In genomic region chr8:84779519-84780224, GRCm38 (mm10) we compare ENCODE assay signal across 12 mouse cellular contexts. TPM values are rescaled to one million over a fixed set of nuclear protein-coding genes. Genes with fewer than 3 reads are reported as not detected.
DNase-seq lines count a peak whose midpoint lies in the region; ATAC-seq and TF ChIP-seq lines count a peak whose summit lies in the region.
"Had no signal": no experiment of that assay in that cellular context is flagged by ENCODE, and none has a peak within 500 bp of the region (broad histone marks: within the 10 kb centered on the region; RNA-seq: fewer than 3 reads in every experiment).

No protein-coding gene starts in this region.

- peak overlapping the region; percentile 37 for H3K4me2 ChIP-seq in embryonic facial prominence, embryonic 13.5 days
- no peak overlapping the region for H3K4me2 ChIP-seq in hindbrain, embryonic 11.5 days (replicated peaks; ENCODE audit: low read depth, low read length)
- no peak overlapping the region for H3K4me2 ChIP-seq in neural tube, embryonic 11.5 days (ENCODE audit: low read depth)
- H3K4me2 ChIP-seq in kidney, embryonic 14.5 days (replicated peaks; ENCODE audit: low read depth, low read length): no peak overlapping the region
- H3K4me2 ChIP-seq: intestine, embryonic 15.5 days; midbrain, embryonic 12.5 days had no signal

- peaks cover 97% of the 10 kb centered on the region for H3K27me3 ChIP-seq in embryonic facial prominence, embryonic 13.5 days
- H3K27me3 ChIP-seq in hindbrain, embryonic 11.5 days (ENCODE audit: control insufficient read depth, insufficient read depth, low read length): peaks cover 99% of the 10 kb centered on the region
- peaks cover 100% of the 10 kb centered on the region for H3K27me3 ChIP-seq in neural tube, embryonic 11.5 days (ENCODE audit: control insufficient read depth, insufficient read depth, low read length)
- H3K27me3 ChIP-seq in kidney, embryonic 14.5 days (ENCODE audit: control insufficient read depth, insufficient read depth, low read length): peaks cover 98% of the 10 kb centered on the region

- no peaks in the 10 kb centered on the region for H3K9me3 ChIP-seq in embryonic facial prominence, embryonic 13.5 days
- H3K9me3 ChIP-seq in hindbrain, embryonic 11.5 days (ENCODE audit: control insufficient read depth, low read length): no peaks in the 10 kb centered on the region
- H3K9me3 ChIP-seq in neural tube, embryonic 11.5 days (ENCODE audit: control insufficient read depth, low read length): no peaks in the 10 kb centered on the region
- no peaks in the 10 kb centered on the region for H3K9me3 ChIP-seq in kidney, embryonic 14.5 days (ENCODE audit: control insufficient read depth, low read length)
- H3K9me3 ChIP-seq: intestine, embryonic 15.5 days; midbrain, embryonic 12.5 days had no signal

- H3K9ac ChIP-seq in embryonic facial prominence, embryonic 13.5 days: peak overlapping the region; percentile 52; the same call in 1 of the 2 replicates
- no peak overlapping the region for H3K9ac ChIP-seq in hindbrain, embryonic 11.5 days (ENCODE audit: low read depth, low read length)
- H3K9ac ChIP-seq in neural tube, embryonic 11.5 days (ENCODE audit: low read length): no peak overlapping the region
- H3K9ac ChIP-seq in kidney, embryonic 14.5 days (ENCODE audit: low read depth, low read length): no peak overlapping the region
- H3K9ac ChIP-seq: intestine, embryonic 15.5 days; midbrain, embryonic 12.5 days had no signal

- H3K4me3 ChIP-seq in layer of hippocampus, adult 2 months: peak overlapping the region; percentile 41
- peak overlapping the region; percentile 2 for H3K4me3 ChIP-seq in embryonic facial prominence, embryonic 13.5 days
- no peak overlapping the region for H3K4me3 ChIP-seq in hindbrain, embryonic 11.5 days (ENCODE audit: low read depth, low read length)
- no peak overlapping the region for H3K4me3 ChIP-seq in neural tube, embryonic 11.5 days (ENCODE audit: low read depth, low read length)
- no peak overlapping the region for H3K4me3 ChIP-seq in kidney, embryonic 14.5 days (ENCODE audit: low read length)
- H3K4me3 ChIP-seq: intestine, embryonic 15.5 days; midbrain, embryonic 12.5 days had no signal

- TF ChIP-seq CTCF in layer of hippocampus, adult 2 months (conservative IDR thresholded peaks at IDR 0.05): no peak

- peaks cover 82% of the 10 kb centered on the region for H3K4me1 ChIP-seq in embryonic facial prominence, embryonic 13.5 days
- H3K4me1 ChIP-seq in hindbrain, embryonic 11.5 days (replicated peaks; ENCODE audit: control insufficient read depth, insufficient read depth, low read length): no peaks in the 10 kb centered on the region; the same call in 1 of the 2 replicates
- no peaks in the 10 kb centered on the region for H3K4me1 ChIP-seq in neural tube, embryonic 11.5 days (ENCODE audit: control insufficient read depth, insufficient read depth, low read length)
- H3K4me1 ChIP-seq in kidney, embryonic 14.5 days (ENCODE audit: control insufficient read depth, insufficient read depth, low read length): peaks cover 9% of the 10 kb centered on the region; the same call in 1 of the 2 replicates

- WGBS in embryonic facial prominence, embryonic 13.5 days: 16% methylated on average over 19 of the region's 19 CpGs
- 1% methylated on average over 19 of the region's 19 CpGs for WGBS in hindbrain, embryonic 11.5 days
- 2% methylated on average over 18 of the region's 19 CpGs for WGBS in neural tube, embryonic 11.5 days
- WGBS in kidney, embryonic 14.5 days: 7% methylated on average over 19 of the region's 19 CpGs

- ATAC-seq in embryonic facial prominence, embryonic 13.5 days (ENCODE audit: insufficient number of reproducible peaks, insufficient read depth, low FRiP score, low TSS enrichment, low read depth): no peak
- no peak for ATAC-seq in hindbrain, embryonic 11.5 days (ENCODE audit: low FRiP score)
- no peak for ATAC-seq in neural tube, embryonic 11.5 days (ENCODE audit: insufficient read depth, low FRiP score, low TSS enrichment)
- no peak for ATAC-seq in kidney, embryonic 14.5 days (ENCODE audit: low FRiP score, low TSS enrichment)
- ATAC-seq: intestine, embryonic 15.5 days had no signal

- H3K36me3 ChIP-seq in embryonic facial prominence, embryonic 13.5 days: no peaks in the 10 kb centered on the region
- H3K36me3 ChIP-seq in hindbrain, embryonic 11.5 days (ENCODE audit: control insufficient read depth, insufficient read depth, low read length): no peaks in the 10 kb centered on the region
- no peaks in the 10 kb centered on the region for H3K36me3 ChIP-seq in neural tube, embryonic 11.5 days (ENCODE audit: control insufficient read depth, insufficient read depth, low read length)
- no peaks in the 10 kb centered on the region for H3K36me3 ChIP-seq in kidney, embryonic 14.5 days (ENCODE audit: control insufficient read depth, insufficient read depth, low read length)
- H3K36me3 ChIP-seq: intestine, embryonic 15.5 days; midbrain, embryonic 12.5 days had no signal

- peak overlapping the region; percentile 97 for H3K27ac ChIP-seq in layer of hippocampus, adult 2 months
- 0 out of 2 replicates have a peak overlapping the region, but pooled peaks have one; percentile 5 for H3K27ac ChIP-seq in embryonic facial prominence, embryonic 13.5 days
- no peak overlapping the region for H3K27ac ChIP-seq in hindbrain, embryonic 11.5 days (ENCODE audit: low read depth, low read length)
- no peak overlapping the region for H3K27ac ChIP-seq in neural tube, embryonic 11.5 days (ENCODE audit: low read depth, low read length)
- no peak overlapping the region for H3K27ac ChIP-seq in kidney, embryonic 14.5 days (ENCODE audit: low read depth, low read length)
- H3K27ac ChIP-seq: intestine, embryonic 15.5 days; midbrain, embryonic 12.5 days had no signal

- peak; percentile 49 to 69 for DNase-seq in layer of hippocampus, adult 2 months (ENCODE audit: low spot score in 2 of 2)
- no peak for DNase-seq in layer of hippocampus, adult 18-20 months (ENCODE audit: low spot score in 2 of 2)
- DNase-seq in hindbrain, embryonic 11.5 days (ENCODE audit: low spot score): peak; percentile 62
- DNase-seq in neural tube, embryonic 11.5 days (ENCODE audit: low spot score): peak; percentile 46
- DNase-seq in spleen, adult 12 weeks (ENCODE audit: low spot score): no peak
- DNase-seq: cerebellum, adult 11-12 months; spleen, adult 18-20 months had no signal

RNA-seq across cellular contexts. Expression of gene Nfix, which starts 20.5 kb away (rescaled TPM):
- total RNA-seq in layer of hippocampus, adult 2 months (2021): 100 to 1,000 TPM; 408 to 482 TPM
- 100 to 1,000 TPM; 379 to 429 TPM for total RNA-seq in layer of hippocampus, adult 18-20 months (2021)
- 37.0 and 42.9 TPM in 2 replicates for polyA plus RNA-seq in embryonic facial prominence, embryonic 13.5 days (2015; fragmentation: Nextera tagmentation; extraction: Ambion mirVana)
- 2.4 and 3.0 TPM in 2 replicates for polyA plus RNA-seq in hindbrain, embryonic 11.5 days (2014; fragmentation: Nextera tagmentation; extraction: Ambion mirVana)
- 3.1 and 3.7 TPM in 2 replicates for polyA plus RNA-seq in neural tube, embryonic 11.5 days (2014; fragmentation: Nextera tagmentation; extraction: Ambion mirVana)
- 9.4 and 10.9 TPM in 2 replicates for polyA plus RNA-seq in kidney, embryonic 14.5 days (2014; fragmentation: Nextera tagmentation; extraction: Ambion mirVana)

RNA-seq across cellular contexts. Expression of gene Dand5, which starts 43.0 kb away (rescaled TPM):
- total RNA-seq in layer of hippocampus, adult 2 months (2021): 10 to 100 TPM; 11.9 TPM
- total RNA-seq in layer of hippocampus, adult 18-20 months (2021): 10 to 100 TPM; 10.7 to 10.9 TPM
- 7.0 TPM in 2 replicates for polyA plus RNA-seq in embryonic facial prominence, embryonic 13.5 days (2015; fragmentation: Nextera tagmentation; extraction: Ambion mirVana)
- polyA plus RNA-seq in hindbrain, embryonic 11.5 days (2014; fragmentation: Nextera tagmentation; extraction: Ambion mirVana): 6.2 and 7.1 TPM in 2 replicates
- polyA plus RNA-seq in neural tube, embryonic 11.5 days (2014; fragmentation: Nextera tagmentation; extraction: Ambion mirVana): 4.7 and 7.3 TPM in 2 replicates
- 5.9 and 6.0 TPM in 2 replicates for polyA plus RNA-seq in kidney, embryonic 14.5 days (2014; fragmentation: Nextera tagmentation; extraction: Ambion mirVana)

RNA-seq across cellular contexts. Expression of gene Gadd45gip1, which starts 51.6 kb away (rescaled TPM):
- total RNA-seq in layer of hippocampus, adult 2 months (2021): 10 to 100 TPM; 23.3 to 26.1 TPM
- 10 to 100 TPM; 27.3 to 27.4 TPM for total RNA-seq in layer of hippocampus, adult 18-20 months (2021)
- 45.6 and 48.2 TPM in 2 replicates for polyA plus RNA-seq in embryonic facial prominence, embryonic 13.5 days (2015; fragmentation: Nextera tagmentation; extraction: Ambion mirVana)
- 36.0 and 37.2 TPM in 2 replicates for polyA plus RNA-seq in hindbrain, embryonic 11.5 days (2014; fragmentation: Nextera tagmentation; extraction: Ambion mirVana)
- 38.6 and 38.7 TPM in 2 replicates for polyA plus RNA-seq in neural tube, embryonic 11.5 days (2014; fragmentation: Nextera tagmentation; extraction: Ambion mirVana)
- 49.2 and 54.2 TPM in 2 replicates for polyA plus RNA-seq in kidney, embryonic 14.5 days (2014; fragmentation: Nextera tagmentation; extraction: Ambion mirVana)

RNA-seq across cellular contexts. Expression of gene G430095P16Rik, which starts 56.9 kb away (rescaled TPM):
- total RNA-seq in layer of hippocampus, adult 2 months (2021): under 1 TPM in 1 of 2 experiments, not detected in 1; 0.54 TPM
- not detected for total RNA-seq in layer of hippocampus, adult 18-20 months (2021)
- polyA plus RNA-seq in embryonic facial prominence, embryonic 13.5 days (2015; fragmentation: Nextera tagmentation; extraction: Ambion mirVana): 6.1 and 6.2 TPM in 2 replicates
- polyA plus RNA-seq in hindbrain, embryonic 11.5 days (2014; fragmentation: Nextera tagmentation; extraction: Ambion mirVana): 2.3 and 2.9 TPM in 2 replicates
- polyA plus RNA-seq in neural tube, embryonic 11.5 days (2014; fragmentation: Nextera tagmentation; extraction: Ambion mirVana): 0.84 and 1.8 TPM in 2 replicates
- 1.7 and 2.8 TPM in 2 replicates for polyA plus RNA-seq in kidney, embryonic 14.5 days (2014; fragmentation: Nextera tagmentation; extraction: Ambion mirVana)
- total RNA-seq: left cerebral cortex, postnatal 36 days had no signal

Comparison
In these comparisons a context has a peak if more than half of its experiments do, and no peak if none do; other contexts are left out.
1. DNase-seq: peak in layer of hippocampus, adult 2 months (2 of 2), hindbrain, embryonic 11.5 days (single experiment) and neural tube, embryonic 11.5 days (single experiment); none in layer of hippocampus, adult 18-20 months (0 of 2) and spleen, adult 12 weeks (single experiment).
2. H3K27ac ChIP-seq: peak in layer of hippocampus, adult 2 months (single experiment) and embryonic facial prominence, embryonic 13.5 days (single experiment); none in hindbrain, embryonic 11.5 days (single experiment), neural tube, embryonic 11.5 days (single experiment) and kidney, embryonic 14.5 days (single experiment).
3. H3K4me3 ChIP-seq: peak in layer of hippocampus, adult 2 months (single experiment) and embryonic facial prominence, embryonic 13.5 days (single experiment); none in hindbrain, embryonic 11.5 days (single experiment), neural tube, embryonic 11.5 days (single experiment) and kidney, embryonic 14.5 days (single experiment).